Mouse (Mus musculus): ENCODE measurements at regions not wholly inside any gene's neighbourhood (a gene's known extent, or its start where the extent isn't known, plus 50 kb on each side); places are given as distances from the start of the nearest gene placed in this dataset. TPM values are rescaled to one million over a fixed set of nuclear protein-coding genes. Genes with fewer than 3 reads are reported as not detected.

Small RNA genes lying in the stretch of these regions (microRNA-seq; reads per million reads assigned to microRNA genes)
- gene Mir6378 (ENCODE audit: insufficient number of aligned reads) = not detected
